Mouse (Mus musculus) thymus, postnatal 36 days (tissue): ENCODE data around the gene Oscar.

Source experiments
- DNase-seq, 2 experiments: peaks; one replicate each; pipeline ENCODE4 v3.0.0; 2022; ENCODE audit warnings: mixed read lengths in 2 of 2

Gene Oscar

DNA sequence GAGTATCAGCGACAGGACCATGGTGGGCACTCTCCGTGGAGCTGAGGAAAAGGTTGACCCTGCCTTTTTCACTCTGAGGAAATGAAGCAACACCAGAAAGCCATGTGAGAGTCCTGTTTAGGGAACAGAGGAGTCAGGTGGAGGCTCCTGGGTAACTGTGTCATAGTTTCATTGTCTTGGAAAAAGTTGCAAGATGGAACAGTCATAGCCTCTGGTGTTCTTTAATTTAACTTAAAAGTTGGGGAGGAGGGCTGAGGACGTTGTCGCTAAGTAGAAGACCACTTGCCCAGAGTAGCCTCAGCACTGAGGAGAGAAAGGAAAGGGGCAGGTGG is at the start of gene Oscar:
Oscar (minus strand) TSS at position 101 of the 332 bp plus-strand sequence.
- DNase-seq = no peak

DNA sequence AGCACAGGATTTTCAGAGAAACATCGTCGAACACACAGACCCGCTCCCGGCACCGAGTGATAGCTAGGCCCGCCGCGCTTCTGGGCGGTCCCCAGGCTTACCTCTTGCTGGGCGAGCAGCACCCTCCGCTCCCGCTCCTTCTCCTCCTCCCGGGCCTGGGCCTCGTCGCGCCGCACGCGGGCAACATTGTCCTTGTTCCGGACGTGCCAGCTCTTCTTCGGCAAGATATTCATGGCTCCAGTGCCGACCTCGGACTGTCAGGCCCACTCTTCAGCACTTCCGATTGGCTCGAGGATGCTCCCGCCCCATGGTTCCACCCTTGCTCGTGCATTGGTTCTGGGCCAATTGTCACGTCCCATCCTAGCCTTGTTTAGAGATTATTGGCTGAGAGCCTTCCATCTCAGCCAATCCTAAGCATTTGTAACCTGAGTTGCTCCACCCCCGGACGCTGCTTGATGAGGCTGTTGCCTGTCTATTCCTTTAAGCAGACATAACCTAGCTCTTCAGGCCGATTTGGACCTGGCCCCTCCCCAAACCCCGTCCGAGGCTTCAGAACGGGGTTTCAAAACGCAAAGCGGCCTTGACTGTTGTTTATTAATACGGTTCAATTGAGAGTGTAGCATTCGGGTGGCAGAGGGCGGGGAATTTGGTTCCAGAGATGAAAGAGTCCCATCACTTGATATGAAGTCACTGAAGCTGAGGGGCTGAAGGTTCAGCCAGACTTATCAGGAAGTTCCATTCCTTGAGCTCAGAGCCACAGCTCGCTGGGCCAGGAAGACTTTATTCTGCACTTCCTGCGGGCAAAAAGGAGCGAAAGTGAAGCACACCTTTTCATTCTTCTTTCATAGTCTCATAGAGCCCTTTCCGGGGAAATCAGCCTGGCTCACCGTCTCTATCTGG is 49.5 kb upstream of the Oscar start, which contains the start of gene Leng1:
Leng1 (minus strand) TSS at position 626 of the 900 bp plus-strand sequence.
- DNase-seq = peak; percentile 88 to 92

DNA sequence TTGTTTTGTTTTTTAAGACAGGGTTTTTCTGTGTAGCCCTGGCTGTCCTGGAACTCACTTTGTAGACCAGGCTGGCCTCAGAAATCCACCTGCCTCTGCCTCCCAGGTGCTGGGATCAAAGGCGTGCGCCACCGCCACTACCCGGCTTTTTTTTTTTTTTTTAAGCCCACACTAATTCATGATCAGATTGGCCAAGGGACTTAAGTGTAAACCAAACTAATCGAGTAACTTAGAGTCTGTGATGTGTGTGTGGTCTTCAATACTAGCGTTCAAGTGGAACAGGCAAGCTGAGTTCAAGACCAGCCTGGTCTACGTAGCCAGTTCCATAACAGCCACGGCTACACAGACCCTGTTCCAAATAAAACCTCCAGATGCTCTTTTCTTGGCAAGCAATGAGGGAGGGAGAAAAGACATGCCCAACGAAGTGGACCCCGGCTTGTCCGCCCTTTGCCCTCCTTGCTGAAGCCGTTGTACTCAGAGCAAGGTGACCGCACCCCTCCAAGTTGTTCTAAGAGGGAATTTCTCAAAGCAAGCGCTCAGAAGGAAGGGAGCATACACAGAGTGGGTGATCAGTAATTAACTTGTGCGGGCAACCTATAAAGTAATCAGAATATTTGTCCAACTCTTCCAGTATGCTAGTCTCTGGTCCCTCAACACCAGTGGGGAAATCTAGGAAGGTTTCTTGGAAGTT is 48.7 kb upstream of the Oscar start:
- DNase-seq = no peak

DNA sequence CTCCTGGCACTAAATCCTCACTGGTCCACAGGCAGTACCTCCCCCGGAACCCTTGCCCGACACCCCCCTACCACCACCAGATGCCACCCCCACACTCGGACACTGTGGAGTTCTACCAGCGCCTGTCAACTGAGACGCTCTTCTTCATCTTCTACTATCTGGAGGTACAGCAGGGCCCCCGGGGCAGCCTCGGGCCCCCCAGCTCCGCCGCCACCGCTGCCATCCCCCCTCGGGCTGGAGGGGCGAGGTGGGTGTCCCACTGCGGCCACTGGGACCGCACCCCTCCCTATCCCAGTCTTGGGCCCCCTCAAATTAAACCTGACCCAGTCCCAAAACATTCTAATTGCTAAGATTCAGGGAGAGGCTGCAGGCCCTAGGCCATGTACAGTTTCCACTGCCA is 42.6 kb upstream of the Oscar start:
- no peak for DNase-seq

DNA sequence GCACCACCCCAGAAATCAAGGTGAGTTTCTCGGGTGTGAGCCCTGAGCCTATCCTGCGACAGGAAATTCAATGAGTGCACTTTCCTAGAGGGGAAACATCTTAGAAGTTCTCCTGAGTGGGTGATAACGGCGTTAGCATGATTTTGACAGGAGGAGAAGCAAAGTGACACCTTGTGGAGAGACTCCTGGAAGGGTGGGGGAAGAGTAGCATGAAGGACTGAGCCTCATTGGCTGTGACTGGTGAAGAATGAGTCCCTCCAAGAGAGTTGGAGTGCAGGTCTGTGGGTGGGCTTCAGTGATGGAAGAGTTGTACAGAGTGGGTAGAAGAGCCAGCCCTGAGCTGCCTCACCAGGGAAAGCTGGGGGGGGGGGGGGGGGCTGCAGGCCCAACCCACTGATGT is 41.0 kb upstream of the Oscar start:
- DNase-seq = no peak

DNA sequence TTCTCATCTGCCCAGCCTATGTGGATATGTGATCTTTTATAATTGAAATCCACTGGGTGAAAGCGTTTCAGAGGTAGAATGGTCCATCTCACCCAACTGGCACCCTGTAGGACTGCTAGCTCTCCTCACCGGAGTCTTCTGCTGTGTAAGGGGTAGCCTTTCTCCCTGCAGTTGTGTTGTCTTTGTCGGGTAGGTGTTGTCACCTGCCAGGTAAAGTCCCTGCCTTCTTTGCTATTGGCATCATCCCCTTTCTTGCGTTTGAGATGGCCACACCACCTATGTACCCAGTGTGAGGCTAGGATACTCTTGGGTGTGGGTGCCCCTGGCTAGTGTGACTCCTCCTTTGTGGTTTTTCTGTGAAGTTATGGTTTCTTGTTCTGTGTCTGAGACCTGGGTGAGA is 30.7 kb upstream of the Oscar start:
- no peak for DNase-seq

DNA sequence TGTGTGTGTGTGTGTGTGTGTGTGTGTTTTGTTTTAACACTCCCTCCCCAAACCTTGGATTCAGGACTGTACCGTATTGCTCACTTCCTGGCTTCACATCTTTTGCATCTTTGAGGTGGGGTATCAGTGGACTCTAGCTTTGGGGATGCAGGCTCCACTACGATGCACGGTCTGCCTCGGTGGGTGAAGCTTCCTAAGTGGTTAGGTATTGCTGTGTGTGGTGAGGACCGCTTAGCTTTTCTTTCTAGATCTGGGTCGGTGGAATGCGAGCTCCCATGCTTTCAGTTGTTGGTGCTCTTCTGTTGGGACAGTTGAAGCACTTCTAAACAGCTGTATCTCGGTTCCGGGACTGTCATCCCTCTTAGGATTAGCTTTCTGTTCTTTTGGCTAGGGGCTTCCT is 30.2 kb upstream of the Oscar start:
- no peak for DNase-seq

DNA sequence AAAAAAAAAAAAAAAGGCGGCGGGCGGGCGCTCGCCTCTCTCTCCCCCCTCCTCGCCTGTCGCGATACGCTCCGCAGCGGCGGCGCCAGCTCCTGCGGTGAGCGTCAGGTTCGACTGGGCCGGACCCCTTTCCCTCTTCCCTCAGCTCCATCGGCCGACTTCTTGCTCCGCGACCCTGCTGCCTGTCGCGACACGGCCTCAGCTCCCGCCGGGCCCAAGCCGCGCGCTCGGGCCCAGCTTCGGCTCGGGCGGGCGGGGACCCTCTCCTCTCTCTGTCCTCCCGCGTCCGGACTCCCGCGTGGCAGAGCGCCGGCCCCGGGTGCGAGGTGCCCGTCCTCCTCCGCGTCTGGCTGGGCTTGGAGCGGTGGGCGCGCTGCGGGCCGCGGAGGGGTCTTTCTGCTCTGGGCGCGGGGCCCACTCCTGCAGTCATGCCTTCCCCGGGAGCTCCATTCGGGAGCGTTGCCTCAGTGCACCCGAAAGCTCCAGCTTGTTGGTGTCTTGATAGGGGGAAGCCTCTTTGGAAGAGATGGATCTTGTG is 29.6 kb upstream of the Oscar start:
- no peak for DNase-seq

DNA sequence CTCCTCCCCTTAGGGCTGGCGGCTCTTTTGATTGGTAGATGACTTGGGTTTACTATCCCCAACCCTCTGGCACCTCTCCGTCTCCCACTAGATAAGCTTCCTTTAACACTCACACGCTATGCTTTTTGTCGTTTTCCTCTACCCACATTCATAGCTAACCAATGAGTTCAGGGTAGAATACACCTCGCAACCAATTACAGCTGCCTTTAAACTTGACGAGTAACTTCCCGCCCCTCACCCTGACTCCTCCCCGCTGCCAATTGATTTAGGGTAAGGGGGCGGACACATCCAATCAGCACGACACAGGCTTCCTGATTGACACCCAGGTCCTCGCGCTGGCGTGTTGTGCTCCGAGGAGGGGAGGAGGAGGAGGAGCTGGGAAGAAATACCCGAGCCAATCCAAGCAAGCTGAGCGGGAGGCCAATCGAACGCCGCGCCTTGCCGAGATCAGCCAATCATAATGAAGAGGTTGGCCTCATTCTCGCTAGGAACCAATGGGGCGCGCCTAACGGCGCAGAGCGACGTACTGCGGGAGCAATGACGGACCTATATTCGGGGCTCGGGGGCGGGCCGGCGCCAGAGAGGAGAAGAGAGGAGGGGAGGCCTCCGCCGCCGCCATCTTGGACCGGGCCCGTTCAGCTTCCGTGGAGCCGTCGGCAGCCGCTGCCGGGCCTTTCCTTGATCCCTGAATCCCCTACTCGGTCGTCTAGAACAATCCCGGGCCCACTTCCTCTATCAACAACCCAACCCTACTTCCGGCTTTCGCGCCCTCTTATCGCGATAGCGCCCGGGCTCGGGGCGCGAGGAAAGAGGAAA is 28.9 kb upstream of the Oscar start, which contains the start of gene Cnot3:
Cnot3 (plus strand) TSS at position 597 of the 816 bp plus-strand sequence.
- peak; percentile 95 to 99 for DNase-seq

DNA sequence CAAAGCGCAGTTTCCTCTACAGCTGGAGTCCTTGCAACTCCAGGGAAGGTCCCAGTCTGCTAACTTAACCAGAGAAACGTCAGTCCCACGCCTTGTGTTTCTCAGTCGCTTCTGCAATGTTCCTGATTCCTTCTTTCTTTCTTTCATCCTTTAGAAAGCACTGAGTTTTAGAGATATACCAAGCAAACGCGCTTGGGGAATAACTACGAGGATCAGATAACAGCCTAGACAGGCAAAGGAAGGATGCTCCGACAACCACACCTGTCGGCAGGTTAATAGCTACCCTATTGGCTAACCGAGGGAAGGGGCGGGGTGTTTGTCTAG is 28.4 kb upstream of the Oscar start:
- DNase-seq = peak; percentile 93 to 94

DNA sequence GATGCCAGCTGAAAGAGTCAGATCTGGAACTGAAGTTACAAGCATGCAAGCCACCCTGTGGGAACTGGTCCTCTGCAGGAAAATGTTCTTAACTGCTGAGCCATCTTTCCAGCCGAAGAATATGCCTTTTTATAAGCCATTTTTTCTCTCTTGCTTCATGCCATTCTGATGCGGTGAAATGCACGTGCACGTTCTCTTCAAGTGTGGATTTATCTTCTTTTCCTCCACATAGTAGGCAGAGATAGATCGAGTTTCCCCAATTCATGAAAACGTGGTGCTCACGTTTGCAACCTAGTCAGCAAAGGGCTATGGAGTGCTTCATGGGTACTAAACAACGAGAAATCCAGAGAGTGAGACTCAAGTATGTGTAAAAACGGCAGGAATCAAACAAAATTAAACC is 27.9 kb upstream of the Oscar start:
- no peak for DNase-seq

DNA sequence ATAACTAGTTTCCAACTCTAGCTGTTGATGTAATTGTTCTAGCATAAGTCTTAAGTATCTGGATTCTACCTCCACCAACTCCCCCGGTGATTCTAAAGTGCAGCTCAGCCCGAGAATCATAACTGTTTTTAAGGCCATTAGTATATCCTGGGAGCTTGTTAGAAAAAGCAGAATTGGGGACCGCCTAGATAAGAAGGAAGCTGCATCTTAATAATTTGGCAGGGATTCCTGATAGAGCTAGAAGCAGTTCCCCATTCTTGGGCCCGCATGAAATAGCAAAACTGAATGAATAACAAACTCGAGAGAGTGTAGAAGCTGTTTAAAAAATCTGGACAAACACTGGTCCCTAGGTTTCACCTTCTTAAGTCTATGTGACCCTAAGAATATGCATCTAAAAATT is 27.5 kb upstream of the Oscar start:
- DNase-seq = no peak

DNA sequence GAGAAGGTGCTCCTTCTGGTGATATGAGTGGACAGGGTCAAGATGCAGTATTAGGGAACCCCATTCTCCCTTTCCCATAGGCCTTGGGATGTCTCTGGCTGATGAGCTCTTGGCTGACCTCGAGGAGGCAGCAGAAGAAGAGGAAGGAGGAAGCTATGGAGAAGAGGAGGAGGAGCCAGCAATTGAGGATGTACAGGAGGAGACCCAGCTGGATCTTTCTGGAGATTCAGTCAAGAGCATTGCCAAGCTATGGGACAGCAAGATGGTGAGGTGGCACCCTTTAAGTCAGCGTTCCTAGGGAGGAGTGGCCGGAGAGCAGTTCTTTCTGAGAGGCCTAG is 14.5 kb upstream of the Oscar start:
- no peak for DNase-seq

DNA sequence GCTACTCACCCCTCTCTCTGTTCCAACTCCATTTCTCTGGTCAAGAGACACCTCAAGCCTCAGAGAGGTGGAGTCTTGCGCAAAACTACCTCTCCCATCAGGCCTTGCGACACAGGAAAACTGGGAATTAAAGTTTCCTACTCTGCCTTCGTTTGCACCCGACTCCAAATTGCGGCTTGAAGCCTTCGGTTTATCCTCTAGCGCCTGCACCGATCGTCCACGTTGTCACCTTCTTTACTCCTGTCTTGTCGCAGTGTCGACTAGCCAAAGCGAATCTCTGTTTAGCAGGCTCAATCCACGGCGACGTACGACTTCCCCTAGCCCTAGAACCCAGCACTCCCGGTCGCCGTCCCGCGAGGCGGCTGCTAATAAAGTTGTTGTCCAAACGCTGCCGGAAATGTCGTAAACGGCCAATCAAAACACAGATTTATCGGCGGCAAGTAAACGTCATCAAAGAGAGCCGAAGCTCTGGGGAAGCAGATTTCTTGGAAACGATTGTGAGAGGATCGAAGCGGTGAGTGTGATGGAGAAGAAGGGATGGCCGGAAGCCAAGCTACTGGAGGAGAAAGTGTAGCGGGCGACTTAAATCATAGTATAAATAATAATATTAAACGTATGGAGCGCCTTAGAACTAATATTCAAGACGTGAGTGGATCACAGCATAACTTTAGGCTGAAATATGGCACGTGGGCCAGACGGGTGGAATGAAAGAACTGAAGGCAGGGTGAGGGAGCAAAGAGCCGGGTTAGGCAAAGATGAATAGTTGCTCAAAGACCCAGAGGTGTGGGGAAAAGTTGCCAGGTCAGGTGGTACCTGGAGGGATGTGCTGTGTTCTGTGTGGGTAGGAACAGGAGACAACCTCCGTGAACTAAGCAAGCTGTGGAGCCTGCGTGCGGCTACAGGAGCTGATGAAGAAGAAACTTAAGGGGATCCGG is 13.9 kb upstream of the Oscar start, which contains the start of the genes Tfpt and Prpf31:
Tfpt (minus strand) TSS at position 387 of the 935 bp plus-strand sequence.
Prpf31 (plus strand) TSS at position 443 of the 935 bp plus-strand sequence.
- DNase-seq = peak; percentile 89

DNA sequence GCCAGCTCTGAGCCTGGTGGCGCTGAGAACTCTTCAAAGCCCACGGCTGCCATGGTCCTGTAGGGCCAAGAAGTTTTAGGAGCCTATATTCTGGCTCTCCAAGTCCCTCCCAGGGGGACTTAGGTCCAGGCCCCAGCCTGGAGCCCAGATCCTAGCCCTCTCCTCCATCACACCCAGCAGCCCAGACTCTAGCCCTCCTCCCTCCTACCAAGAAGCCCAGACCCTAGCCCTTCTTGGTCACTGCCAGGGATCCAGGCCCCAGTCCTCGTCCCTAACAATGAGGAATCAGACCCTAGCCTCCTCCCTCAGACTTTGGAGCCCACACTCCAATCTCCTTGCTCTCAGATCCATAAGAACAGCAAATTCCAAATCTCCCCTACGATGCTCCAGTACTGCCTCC is 13.1 kb upstream of the Oscar start:
- DNase-seq = peak in 1 of 2 experiments; percentile 14

DNA sequence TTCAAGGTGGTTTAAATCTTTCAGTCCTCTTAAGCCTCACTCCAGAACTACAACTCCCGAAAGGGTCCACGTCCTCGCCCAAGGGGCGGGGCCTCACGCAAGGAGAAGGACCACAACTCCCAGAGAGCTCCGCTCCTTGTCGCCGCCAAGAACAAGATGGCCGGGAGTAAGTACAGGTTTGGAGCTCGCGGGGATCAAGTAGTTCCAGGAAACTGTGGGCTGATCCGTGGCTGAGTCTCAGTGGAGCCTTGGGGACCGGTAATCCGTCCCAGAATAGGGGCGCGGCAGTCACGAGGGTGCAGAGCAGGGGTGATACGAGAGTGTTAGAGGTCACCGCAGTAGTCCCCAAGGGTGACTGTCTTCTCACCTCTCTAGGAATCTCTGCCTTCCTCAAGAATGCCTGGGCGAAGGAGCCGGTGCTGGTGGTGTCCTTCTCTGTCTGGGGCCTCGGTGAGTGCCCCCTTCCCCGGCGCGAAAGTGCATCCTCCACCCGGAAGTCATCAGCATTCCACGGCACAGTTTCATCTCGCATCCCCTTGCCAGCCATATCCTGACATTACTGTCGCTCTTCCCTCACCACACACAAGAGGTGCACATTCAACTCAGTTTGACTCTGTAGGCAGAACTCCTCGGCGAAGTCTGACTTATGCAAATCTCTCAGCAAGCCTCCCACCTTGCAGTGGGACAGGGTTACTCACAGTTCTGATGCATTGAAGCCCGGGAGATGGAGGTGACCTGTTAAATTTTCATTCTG is 1.5 kb upstream of the Oscar start, which contains the start of gene Ndufa3:
Ndufa3 (plus strand) TSS at position 132 of the 754 bp plus-strand sequence.
- DNase-seq = peak; percentile 84 to 91

DNA sequence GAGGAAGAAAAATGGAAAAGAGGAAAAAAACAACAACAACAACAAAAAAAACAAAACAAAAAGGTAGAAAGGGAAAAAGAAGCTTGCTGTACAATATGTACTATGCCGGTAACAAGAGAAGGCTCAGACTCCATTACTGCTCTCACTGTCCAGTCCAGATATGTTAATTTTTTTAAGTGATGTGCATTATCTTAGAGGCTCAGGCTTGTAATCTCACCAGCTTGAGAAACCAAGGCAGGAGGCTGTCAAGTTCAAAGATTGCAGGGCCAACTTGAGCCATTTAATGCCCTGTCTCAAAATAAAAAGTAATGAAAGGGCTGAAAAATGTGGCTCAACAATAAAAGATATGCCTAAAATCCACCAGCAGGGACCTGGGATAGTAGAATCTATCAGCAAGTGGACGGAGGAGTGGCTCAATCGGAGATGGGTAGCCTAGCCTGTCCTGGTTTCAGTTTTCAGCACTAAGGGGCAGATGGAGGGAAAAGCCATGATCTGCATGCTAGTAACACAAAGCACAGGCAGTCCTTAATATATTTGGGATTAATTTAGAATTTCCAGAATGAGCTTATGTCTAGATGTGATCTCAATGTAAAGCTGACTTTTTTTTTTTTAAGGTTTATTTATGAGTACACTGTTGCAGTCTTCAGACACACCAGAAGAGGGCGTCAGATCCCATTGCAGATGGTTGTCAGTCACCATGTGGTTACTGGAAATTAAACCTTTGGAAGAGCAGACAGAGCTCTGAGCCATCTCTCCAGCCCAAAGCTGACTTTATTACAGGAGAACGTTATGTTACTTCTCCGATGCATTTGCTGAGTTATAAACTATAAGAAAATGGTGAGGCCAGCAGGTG is 658 bp upstream of the Oscar start:
- peak in 1 of 2 experiments; percentile 24 for DNase-seq

DNA sequence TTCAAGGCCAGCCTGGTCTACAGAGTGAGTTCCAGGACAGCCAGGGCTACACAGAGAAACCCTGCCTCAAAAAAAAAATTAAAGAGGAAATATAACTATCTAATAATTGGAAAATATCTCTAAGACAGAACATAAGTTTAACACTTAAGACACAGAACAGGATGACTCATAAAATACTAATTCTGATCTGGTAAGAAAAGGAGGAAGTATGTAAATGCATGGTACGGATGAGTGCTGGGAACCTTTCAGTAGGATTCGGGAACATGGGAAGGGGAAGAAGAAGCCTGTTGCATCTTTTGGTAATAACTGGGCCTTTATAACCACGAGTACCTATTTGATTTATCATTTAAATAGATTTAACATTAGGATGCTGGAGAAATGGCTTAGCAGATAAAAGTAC is 1.9 kb downstream of the Oscar start:
- no peak for DNase-seq

DNA sequence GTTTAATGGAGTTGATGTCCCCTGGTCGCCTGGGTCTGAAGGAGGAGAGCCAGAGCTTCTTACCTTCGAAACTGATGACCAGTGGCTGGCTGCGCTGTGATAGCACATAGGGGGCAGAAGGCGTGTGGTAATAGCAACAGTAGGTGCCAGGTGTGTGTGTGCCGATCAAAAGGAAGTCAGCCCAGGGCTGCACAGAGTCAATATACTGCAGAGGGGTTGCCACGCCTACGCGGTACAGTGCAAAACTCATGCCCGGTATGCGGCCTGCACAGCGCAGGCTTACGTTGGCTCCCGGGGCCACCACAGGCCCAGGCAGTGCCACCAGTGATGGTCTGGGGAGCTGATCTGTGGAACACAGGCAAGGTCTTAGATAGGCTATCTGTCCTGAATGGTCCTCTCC is 5.0 kb downstream of the Oscar start:
- no peak for DNase-seq

DNA sequence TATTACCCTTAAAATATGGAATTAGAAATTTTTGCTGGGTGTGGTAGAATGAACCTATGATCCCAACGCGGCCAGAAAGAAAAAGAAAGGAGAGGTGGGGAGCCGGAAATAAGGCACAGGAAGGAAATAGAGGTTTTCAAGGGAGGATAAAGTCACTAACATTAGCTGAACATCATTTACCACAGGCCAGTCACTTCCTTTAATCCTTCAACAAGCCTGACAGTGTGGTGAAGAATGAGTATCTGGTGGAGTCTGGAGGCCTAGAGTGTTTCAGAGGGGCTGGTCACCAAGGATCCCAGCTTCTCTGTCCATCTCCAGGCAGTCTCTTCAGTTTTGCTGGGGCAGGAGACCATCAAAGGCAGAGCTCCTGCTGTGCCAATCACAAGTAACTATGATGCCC is 5.5 kb downstream of the Oscar start:
- DNase-seq = no peak
